Mouse (Mus musculus): ENCODE results near the gene Mapk14.

DNA sequence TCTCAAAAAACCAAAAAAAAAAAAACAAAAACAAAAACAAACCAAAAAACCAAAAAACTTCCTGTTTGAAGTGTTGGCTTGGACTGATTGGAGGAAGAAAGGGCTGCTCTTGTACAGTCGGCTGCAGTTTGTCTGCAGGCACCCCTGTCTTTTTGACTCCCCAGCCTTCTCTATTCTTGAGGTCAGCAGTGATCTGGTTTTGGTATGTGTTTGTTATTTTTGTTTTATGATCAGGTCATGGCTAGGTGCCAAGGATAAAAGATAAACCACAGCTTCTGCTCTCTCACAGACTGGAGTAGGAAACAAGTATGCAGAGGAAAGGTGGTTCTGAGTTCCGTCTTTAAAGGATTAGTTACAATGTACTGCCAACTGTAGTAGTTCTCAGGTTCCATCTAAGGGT lies 11.5 kb downstream of the Mapk14 start:
- TF ChIP-seq EP300 (IDR thresholded peaks at IDR 0.05; ENCODE audit: low read depth) = no peak
- no peak for TF ChIP-seq CTCF (IDR thresholded peaks at IDR 0.05; ENCODE audit: low read depth)

Data from liver, postnatal 0 days (tissue).